Mouse (Mus musculus) liver, adult (tissue): ENCODE measurements around the gene Pax7.

Experiments used
- GATA4 ChIP-seq: IDR thresholded peaks from 2 replicates; pipeline ENCODE4 v1.6.1; 2014; ENCODE audit warnings: mild to moderate bottlenecking, low read length; ENCODE audit not compliant: insufficient replicate concordance

Pax7 gene

DNA sequence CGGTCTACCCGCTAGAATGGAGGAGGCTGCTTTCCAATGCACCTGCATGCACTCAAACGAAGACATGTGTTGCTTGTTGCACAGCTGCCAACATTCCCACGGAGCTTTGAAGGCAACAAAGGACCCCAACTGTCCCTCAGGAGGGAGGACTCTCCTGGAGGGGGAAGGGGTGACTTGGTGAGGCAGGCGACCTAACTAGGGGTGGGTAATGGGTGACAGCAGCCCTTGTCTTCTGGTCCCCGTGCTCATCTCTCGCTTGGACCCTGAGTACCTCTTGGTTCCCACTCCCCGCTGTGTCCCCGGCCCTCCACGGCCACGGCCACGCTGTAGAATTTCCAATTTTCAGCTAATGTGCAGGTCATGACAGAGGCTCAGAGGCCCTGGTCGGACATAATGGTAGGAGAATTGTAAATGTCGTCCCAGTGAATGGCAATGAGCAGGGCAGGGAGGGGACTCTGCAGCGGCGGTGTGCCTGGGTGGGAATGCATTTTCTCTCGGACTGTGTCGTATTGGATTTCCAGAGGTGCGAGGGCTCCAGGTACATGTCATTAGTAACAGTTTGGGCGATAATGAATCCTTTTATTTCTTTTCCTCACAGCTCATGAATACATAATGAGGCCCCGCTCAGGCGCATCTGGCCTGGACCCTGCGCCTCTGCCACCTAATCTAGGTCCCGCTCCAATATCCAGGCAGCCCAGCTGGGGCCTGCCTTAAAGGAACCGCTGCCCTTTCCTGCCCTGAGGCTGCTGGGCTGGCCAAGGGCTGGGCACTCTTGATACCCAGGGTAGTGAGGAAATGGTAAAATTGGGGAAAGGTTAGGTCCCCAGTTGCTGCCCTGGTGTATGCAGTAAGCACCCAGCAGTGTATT lies 122.6 kb downstream of the Pax7 start:
- TF ChIP-seq GATA4 = no peak

- no peak for TF ChIP-seq GATA4
These were observed 127.3 kb downstream of the Pax7 start for GRCm38 (mm10) chr4:139705986-139706385.

DNA sequence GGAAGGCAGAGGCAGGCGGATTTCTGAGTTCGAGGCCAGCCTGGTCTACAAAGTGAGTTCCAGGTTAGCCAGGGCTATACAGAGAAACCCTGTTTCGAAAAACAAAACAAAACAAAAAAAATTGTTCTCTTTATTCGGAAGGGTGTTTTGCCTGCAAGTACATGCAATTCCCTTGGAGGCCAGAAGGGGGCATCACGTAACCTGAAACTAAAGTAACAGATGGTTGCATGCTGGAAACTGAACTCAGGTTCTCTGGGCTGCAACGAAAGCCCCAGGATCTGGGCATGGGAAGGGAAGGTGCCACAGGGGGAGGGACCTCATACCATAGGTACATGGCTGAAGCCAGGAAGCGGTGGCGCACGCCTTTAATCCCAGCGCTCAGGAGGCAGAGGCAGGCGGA lies 129.9 kb downstream of the Pax7 start:
- no peak for TF ChIP-seq GATA4

- no peak for TF ChIP-seq GATA4
These were observed 130.4 kb downstream of the Pax7 start for GRCm38 (mm10) chr4:139702914-139703313.

GRCm38 (mm10) chr4:139698602-139699001 lies 134.7 kb downstream of the Pax7 start:
- TF ChIP-seq GATA4 = no peak

DNA sequence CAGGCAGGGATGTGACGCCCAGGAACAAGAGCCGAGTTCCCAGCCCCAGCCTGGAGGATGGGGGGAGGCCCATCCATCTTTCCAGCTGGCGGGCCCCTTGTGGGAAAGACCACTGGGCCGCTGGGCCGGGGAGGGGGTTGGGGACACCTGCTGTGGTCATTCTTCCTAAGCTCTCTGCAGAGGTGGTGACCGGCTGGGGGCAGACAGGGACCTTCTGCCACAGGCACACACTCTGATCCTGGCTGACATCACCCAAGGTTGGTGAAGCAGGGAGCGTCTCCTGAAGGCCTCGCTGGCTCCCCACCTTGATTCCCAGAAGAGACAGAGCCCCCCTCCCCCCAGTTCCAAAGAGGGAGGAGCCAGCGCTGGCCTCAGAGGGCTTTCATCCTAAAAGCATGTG lies 135.6 kb downstream of the Pax7 start:
- TF ChIP-seq GATA4 = no peak

DNA sequence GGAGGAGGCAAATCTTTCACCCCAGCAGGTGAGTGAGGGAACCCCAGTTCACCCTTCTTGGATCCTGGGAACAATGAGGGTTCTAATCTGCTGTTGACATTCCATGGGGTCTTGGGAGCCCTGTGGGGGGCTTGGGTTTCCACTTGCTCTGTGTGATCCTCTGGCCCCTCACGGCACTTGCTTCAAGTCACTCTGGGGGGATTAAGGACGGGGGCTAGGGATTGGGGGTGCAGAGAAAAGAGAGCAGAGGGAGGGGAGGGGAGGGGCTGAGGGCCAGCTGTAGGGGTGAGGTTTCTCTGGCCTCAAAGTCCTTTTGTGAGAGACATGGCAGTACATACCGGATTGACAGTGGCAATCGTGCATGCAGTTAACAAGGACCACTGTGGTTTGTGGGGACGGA lies 140.0 kb downstream of the Pax7 start:
- no peak for TF ChIP-seq GATA4

DNA sequence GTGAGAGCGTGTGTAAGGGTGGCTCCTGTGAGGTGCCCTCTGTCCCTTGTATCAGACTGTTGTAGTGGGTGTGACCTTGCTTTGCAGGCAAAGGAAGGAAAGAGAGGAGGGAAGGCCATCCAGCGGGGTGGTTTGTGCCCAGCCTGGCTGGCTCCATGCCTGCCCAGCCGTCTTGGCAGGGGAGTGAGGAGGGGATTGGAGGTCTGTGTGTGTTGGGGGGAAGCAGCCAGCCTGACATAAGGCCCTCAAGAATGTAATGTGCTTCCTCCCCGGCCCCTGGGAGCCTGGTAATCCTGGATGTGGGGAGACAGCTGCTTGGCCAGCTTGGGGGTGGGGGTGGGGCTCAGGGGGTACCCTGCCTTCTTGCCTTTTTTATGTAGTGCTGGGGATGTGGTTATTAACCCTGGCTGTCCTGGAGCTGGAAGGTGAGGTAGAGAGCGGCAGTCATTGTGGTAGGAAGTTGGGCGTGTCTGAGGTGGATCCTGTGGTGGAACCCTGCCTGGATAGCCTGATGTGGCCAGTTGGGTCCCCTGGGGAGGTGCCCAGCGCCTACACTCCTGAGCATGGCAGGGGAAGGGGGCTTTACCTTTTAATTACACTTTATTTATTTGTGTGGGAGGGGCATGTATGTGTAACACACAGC lies 143.6 kb downstream of the Pax7 start:
- TF ChIP-seq GATA4 = no peak

DNA sequence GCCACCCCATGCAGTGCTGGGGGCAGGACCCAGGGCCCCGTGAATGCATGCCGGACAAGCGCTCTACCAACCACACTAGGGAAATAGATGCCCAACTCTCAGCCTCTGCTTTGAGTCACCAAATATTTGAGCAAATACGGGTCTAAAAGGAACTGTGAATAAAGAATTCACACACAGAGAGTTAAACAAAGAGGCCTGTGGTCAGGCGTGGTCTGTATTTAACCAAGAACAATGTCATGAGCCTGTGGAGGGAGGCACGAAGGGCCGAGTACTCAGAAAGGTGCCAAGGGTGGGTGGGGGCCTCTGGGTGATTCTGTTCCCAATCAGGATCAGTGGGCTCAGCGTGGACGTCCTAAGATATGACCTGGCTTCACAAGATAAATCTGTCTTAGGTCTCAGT lies 145.3 kb downstream of the Pax7 start:
- TF ChIP-seq GATA4 = no peak
